Mouse (Mus musculus) liver, embryonic 11.5 days (tissue): ENCODE data around the gene Irx5. TPM values are rescaled to one million over a fixed set of nuclear protein-coding genes. Genes with fewer than 3 reads are reported as not detected.

Experiments
- ATAC-seq: fragments of 200-750 bp; cut with Nextera tagmentation; replicated peaks from 2 replicates; pipeline ENCODE4 v1.8.0; 2017; ENCODE audit warnings: moderate number of reproducible peaks, mild to moderate bottlenecking, moderate TSS enrichment, moderate library complexity; ENCODE audit not compliant: low FRiP score
- DNase-seq: peaks from one replicate; pipeline ENCODE4 v3.0.0-alpha.2; 2017; ENCODE audit warnings: low spot score
- H3K27ac ChIP-seq: fragments of 300-500 bp; sonication (generic); 2 replicates; pipeline ENCODE4 v1.5.1; 2014; ENCODE audit warnings: mild to moderate bottlenecking, low read depth, low read length, control low read depth
- H3K27me3 ChIP-seq: fragments of 300-500 bp; sonication (generic); replicated peaks from 2 replicates; pipeline ENCODE4 v1.6.1; 2014; ENCODE audit warnings: low read length, mixed read lengths; ENCODE audit not compliant: control insufficient read depth, insufficient read depth
- H3K36me3 ChIP-seq: fragments of 300-500 bp; sonication (generic); 2 replicates; pipeline ENCODE4 v1.6.1; 2014; ENCODE audit warnings: mild to moderate bottlenecking, low read length, moderate library complexity, mixed read lengths; ENCODE audit not compliant: control insufficient read depth, insufficient read depth
- H3K4me1 ChIP-seq: fragments of 300-500 bp; sonication (generic); replicated peaks from 2 replicates; pipeline ENCODE4 v1.6.1; 2014; ENCODE audit warnings: low read length, mixed read lengths; ENCODE audit not compliant: control insufficient read depth, insufficient read depth
- H3K4me2 ChIP-seq: fragments of 300-500 bp; sonication (generic); 2 replicates; pipeline ENCODE4 v1.6.1; 2014; ENCODE audit warnings: mild to moderate bottlenecking, control low read depth, moderate library complexity
- H3K4me3 ChIP-seq: fragments of 300-500 bp; sonication (generic); 2 replicates; pipeline ENCODE4 v1.5.1; 2014; ENCODE audit warnings: low read depth, low read length, control low read depth
- H3K9ac ChIP-seq: fragments of 300-500 bp; sonication (generic); 2 replicates; pipeline ENCODE4 v1.6.1; 2014; ENCODE audit warnings: low read depth, low read length, control low read depth
- H3K9me3 ChIP-seq: fragments of 300-500 bp; sonication (generic); 2 replicates; pipeline ENCODE4 v1.6.1; 2016; ENCODE audit warnings: low read length, inconsistent platforms, mixed read lengths; ENCODE audit not compliant: control insufficient read depth
- WGBS: fragments of 180-500 bp; shearing (Covaris S2); extraction: QIAGEN DNeasy Blood & Tissue Kit; methylation state at CpG from one replicate; pipeline ENCODE4 v1.1.7; 2014; 5-methylcytosine and 5-hydroxymethylcytosine counted together
- polyA plus RNA-seq: library from polyadenylated mRNA; unstranded; fragments of >200 nt; fragmentation: Nextera tagmentation; extraction: Ambion mirVana; gene quantifications from 2 replicates; pipeline ENCODE4 v1.2.1, GENCODE M21; 2014

Irx5 gene
- polyA plus RNA-seq, 1 experiment from 2014 or later: 1.4 TPM

DNA sequence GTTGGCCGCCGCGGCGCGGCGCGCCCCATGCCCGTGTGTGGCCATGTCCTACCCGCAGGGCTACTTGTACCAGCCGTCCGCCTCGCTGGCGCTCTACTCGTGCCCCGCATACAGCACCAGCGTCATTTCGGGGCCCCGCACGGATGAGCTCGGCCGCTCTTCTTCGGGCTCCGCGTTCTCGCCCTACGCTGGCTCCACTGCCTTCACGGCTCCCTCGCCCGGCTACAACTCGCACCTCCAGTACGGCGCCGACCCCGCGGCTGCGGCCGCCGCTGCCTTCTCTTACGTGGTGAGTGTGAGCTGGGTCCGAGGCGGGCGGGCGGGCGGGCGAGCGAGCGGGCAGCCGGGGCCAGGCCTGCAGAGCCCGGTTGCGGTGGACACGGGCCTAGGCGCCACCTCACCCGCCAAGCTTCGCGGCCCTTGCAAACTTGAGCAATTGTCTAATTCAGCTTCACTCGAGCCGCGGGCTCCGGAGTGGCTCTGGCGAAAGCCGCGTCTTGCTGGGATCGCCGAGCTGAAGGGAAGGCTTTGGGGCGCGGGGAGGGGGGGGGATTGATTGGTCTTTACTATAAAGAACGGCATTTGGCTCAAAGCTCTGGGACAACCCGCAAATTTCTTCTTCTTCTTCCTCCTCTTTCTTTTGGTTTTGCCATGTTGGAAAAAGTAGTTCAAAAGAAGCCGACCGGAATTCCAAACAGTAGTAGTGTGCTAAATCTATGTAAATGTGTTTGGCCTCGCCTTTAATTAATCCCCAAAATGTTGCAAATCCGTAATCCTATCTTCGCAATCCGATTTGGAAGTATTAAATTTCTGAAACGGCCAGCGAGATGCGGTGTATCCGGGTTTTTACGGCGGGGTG, 945 bp downstream of the Irx5 start:
- H3K27me3 ChIP-seq: peaks cover 70% of the 10 kb centered on the region
- no peaks in the 10 kb centered on the region for H3K36me3 ChIP-seq
- WGBS: 2% methylated on average over 77 of the region's 80 CpGs
- DNase-seq (peak; percentile 67), ATAC-seq (no peak)
- H3K9ac ChIP-seq: no peak overlapping the region
- H3K4me2 ChIP-seq: peak overlapping the region; percentile 74
- peak overlapping the region; percentile 56 for H3K4me3 ChIP-seq
- no peak overlapping the region for H3K27ac ChIP-seq
- H3K9me3 ChIP-seq: no peaks in the 10 kb centered on the region
- H3K4me1 ChIP-seq: peaks cover 22% of the 10 kb centered on the region

DNA sequence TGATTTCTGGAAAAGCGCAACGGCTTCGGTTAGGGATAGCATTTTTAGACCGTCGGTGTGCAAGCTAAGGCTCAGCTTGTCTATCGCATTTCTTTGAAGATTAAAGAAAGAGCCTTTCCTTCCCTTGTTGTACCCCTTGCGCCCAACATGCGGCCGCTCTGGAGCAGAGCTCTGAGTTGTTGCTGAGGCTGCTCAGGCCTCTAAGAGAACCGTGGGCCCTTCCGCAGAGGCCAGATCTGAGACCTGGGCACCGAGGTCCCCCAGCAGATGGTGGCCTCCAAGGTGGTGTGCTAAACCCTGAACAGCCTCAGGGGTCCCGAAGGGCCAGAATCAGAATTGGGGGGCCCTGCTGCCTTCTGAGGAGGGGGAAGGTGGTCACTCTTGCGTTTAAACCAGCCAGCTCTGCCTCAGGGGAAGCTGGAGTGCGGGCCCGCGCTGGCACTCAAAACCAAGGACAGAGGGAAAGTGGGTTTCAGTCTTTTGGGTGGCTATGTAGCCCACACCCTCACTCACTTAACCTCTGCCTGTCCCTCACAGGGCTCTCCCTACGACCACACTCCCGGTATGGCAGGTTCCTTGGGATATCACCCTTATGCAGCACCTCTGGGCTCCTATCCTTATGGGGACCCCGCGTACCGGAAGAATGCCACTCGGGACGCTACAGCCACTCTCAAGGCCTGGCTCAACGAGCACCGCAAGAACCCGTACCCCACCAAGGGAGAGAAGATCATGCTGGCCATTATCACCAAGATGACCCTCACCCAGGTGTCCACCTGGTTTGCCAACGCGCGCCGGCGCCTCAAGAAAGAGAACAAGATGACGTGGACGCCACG, 1.8 kb downstream of the Irx5 start:
- H3K4me2 ChIP-seq: peak overlapping the region; percentile 74; the same call in 1 of the 2 replicates
- no peak overlapping the region for H3K27ac ChIP-seq
- peaks cover 77% of the 10 kb centered on the region for H3K27me3 ChIP-seq
- no peaks in the 10 kb centered on the region for H3K36me3 ChIP-seq
- ATAC-seq (no peak), DNase-seq (peak; percentile 42)
- peaks cover 20% of the 10 kb centered on the region for H3K4me1 ChIP-seq
- H3K9ac ChIP-seq: no peak overlapping the region
- H3K9me3 ChIP-seq: no peaks in the 10 kb centered on the region
- 3% methylated on average over 35 of the region's 35 CpGs for WGBS
- peak overlapping the region; percentile 56; the same call in 1 of the 2 replicates for H3K4me3 ChIP-seq

DNA sequence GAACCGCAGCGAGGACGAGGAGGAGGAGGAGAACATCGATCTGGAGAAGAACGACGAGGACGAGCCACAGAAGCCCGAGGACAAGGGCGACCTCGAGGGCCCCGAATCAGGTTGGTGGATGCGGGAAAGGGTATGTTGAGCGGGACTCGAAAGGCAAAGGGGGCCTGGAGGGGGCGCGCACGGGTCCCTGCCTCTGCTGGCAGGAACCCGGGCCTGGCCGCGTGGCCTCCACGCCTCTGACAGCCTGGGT, 2.3 kb downstream of the Irx5 start:
- 3% methylated on average over 21 of the region's 21 CpGs for WGBS
- no peak overlapping the region for H3K27ac ChIP-seq
- H3K9ac ChIP-seq: no peak overlapping the region
- H3K9me3 ChIP-seq: no peaks in the 10 kb centered on the region
- peaks cover 17% of the 10 kb centered on the region; the same call in 1 of the 2 replicates for H3K4me1 ChIP-seq
- peak overlapping the region; percentile 33 for H3K4me3 ChIP-seq
- ATAC-seq (no peak), DNase-seq (no peak)
- H3K4me2 ChIP-seq: peak overlapping the region; percentile 49
- H3K27me3 ChIP-seq: peaks cover 80% of the 10 kb centered on the region
- H3K36me3 ChIP-seq: no peaks in the 10 kb centered on the region

GRCm38 (mm10) chr8:92360083-92360861, 2.8 kb downstream of the Irx5 start:
- 3% methylated on average over 73 of the region's 77 CpGs for WGBS
- H3K9me3 ChIP-seq: no peaks in the 10 kb centered on the region
- peaks cover 17% of the 10 kb centered on the region; the same call in 1 of the 2 replicates for H3K4me1 ChIP-seq
- H3K36me3 ChIP-seq: no peaks in the 10 kb centered on the region
- H3K27ac ChIP-seq: no peak overlapping the region
- ATAC-seq (no peak), DNase-seq (peak; percentile 47)
- H3K9ac ChIP-seq: no peak overlapping the region
- H3K4me2 ChIP-seq: peak overlapping the region; percentile 49
- H3K4me3 ChIP-seq: peak overlapping the region; percentile 33
- H3K27me3 ChIP-seq: peaks cover 85% of the 10 kb centered on the region

- no peak overlapping the region for H3K9ac ChIP-seq
- H3K36me3 ChIP-seq: no peaks in the 10 kb centered on the region
- 6% methylated on average over 25 of the region's 25 CpGs for WGBS
- H3K27ac ChIP-seq: no peak overlapping the region
- no peak overlapping the region for H3K4me3 ChIP-seq
- peak; percentile 58 for DNase-seq
- no peaks in the 10 kb centered on the region for H3K9me3 ChIP-seq
- H3K27me3 ChIP-seq: peaks cover 96% of the 10 kb centered on the region
- ATAC-seq: no peak
- peaks cover 20% of the 10 kb centered on the region; the same call in 1 of the 2 replicates for H3K4me1 ChIP-seq
- no peak overlapping the region for H3K4me2 ChIP-seq
Observed at GRCm38 (mm10) chr8:92361546-92362351, 4.3 kb downstream of the Irx5 start.

DNA sequence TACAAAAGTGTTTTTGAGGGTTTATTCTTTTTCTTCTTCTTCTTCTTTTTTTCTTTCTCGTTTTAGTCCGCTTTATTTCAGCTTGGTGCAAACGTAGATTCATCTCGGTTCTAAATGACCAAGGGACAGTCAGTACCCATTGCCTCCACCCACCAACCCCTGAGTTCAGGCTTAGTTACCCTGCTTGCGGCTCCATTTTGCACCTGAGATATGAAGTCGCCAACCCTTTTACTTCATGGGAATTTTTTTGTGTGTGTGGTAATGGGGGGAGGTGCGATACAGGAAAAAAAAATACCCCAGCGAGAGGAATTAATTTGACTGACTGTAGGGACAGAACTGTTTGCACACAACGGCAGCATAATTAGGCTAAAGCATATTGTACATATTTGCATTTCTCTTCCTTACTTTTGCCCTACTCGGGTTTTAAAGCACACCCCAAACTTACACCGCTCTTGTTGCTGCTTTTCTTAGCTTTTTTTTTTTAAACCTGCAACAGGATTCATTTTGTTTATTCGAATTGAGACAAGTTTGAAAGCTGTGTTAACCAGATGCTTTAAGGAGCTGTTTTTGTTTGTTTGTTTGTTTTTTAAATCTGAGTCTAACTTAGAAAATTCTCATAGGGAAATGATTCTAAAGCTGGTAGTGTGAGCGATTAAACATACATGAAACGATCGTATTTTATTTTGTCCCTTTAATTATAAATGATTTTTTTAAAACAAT, 5.1 kb downstream of the Irx5 start:
- Histone ChIP-seq H3K36me3 (no peaks in the 10 kb centered on the region), H3K4me3 (no peak overlapping the region), H3K9ac (no peak overlapping the region), H3K4me1 (peaks cover 16% of the 10 kb centered on the region; the same call in 1 of the 2 replicates), H3K27ac (no peak overlapping the region), H3K9me3 (no peaks in the 10 kb centered on the region), H3K4me2 (no peak overlapping the region), H3K27me3 (peaks cover 96% of the 10 kb centered on the region)
- WGBS: 8% methylated on average over 15 of the region's 15 CpGs
- DNase-seq (no peak), ATAC-seq (no peak)

- no peak overlapping the region for H3K9ac ChIP-seq
Observed at GRCm38 (mm10) chr8:92363217-92364147, 6.1 kb downstream of the Irx5 start.

More at GRCm38 (mm10) chr8:92363217-92364147, 6.1 kb downstream of the Irx5 start:
- Histone ChIP-seq H3K9me3 (no peaks in the 10 kb centered on the region), H3K4me3 (no peak overlapping the region), H3K36me3 (no peaks in the 10 kb centered on the region), H3K4me1 (peaks cover 13% of the 10 kb centered on the region; the same call in 1 of the 2 replicates), H3K4me2 (no peak overlapping the region; the same call in 1 of the 2 replicates), H3K27me3 (peaks cover 96% of the 10 kb centered on the region), H3K27ac (no peak overlapping the region)
- ATAC-seq (no peak), DNase-seq (peak; percentile 45)
- 3% methylated on average over 45 of the region's 45 CpGs for WGBS
